Mouse (Mus musculus) neural tube, embryonic 15.5 days (tissue): Measurements from ENCODE around the gene Flt3l. TPM values are rescaled to one million over a fixed set of nuclear protein-coding genes. Genes with fewer than 3 reads are reported as not detected.

ENCODE experiments used
- ATAC-seq: fragments of 200-750 bp; cut with Nextera tagmentation; 2 replicates; pipeline ENCODE4 v1.8.0; 2017; ENCODE audit warnings: mild to moderate bottlenecking, moderate TSS enrichment, moderate library complexity; ENCODE audit not compliant: low FRiP score
- H3K27ac ChIP-seq: fragments of 300-500 bp; sonication (generic); replicated peaks from 2 replicates; pipeline ENCODE4 v1.5.1; 2015; ENCODE audit warnings: mild to moderate bottlenecking, inconsistent platforms
- H3K27me3 ChIP-seq: fragments of 300-500 bp; sonication (generic); replicated peaks from 2 replicates; pipeline ENCODE4 v1.6.1; 2015; ENCODE audit warnings: inconsistent platforms
- H3K36me3 ChIP-seq: fragments of 300-500 bp; sonication (generic); 2 replicates; pipeline ENCODE4 v1.6.1; 2015; ENCODE audit warnings: inconsistent platforms
- H3K4me1 ChIP-seq: fragments of 300-500 bp; sonication (generic); 2 replicates; pipeline ENCODE4 v1.6.1; 2015; ENCODE audit warnings: inconsistent platforms
- H3K4me2 ChIP-seq: fragments of 300-500 bp; sonication (generic); 2 replicates; pipeline ENCODE4 v1.6.1; 2015; ENCODE audit warnings: inconsistent platforms, mild to moderate bottlenecking, moderate library complexity
- H3K4me3 ChIP-seq: fragments of 300-500 bp; sonication (generic); replicated peaks from 2 replicates; pipeline ENCODE4 v1.5.1; 2015; ENCODE audit warnings: mild to moderate bottlenecking, inconsistent platforms
- H3K9ac ChIP-seq: fragments of 300-500 bp; sonication (generic); replicated peaks from 2 replicates; pipeline ENCODE4 v1.6.1; 2015; ENCODE audit warnings: mild to moderate bottlenecking, inconsistent platforms
- H3K9me3 ChIP-seq: fragments of 300-500 bp; sonication (generic); replicated peaks from 2 replicates; pipeline ENCODE4 v1.6.1; 2016; ENCODE audit warnings: inconsistent platforms
- WGBS: fragments of 180-500 bp; shearing (Covaris S2); methylation state at CpG from one replicate; pipeline ENCODE4 v1.1.7; 2015; ENCODE audit warnings: mixed read lengths; 5-methylcytosine and 5-hydroxymethylcytosine counted together
- microRNA counts: library from miRNA; unstranded; fragments of <30 nt; microRNA quantifications from one replicate; lab custom pipeline; 2016
- microRNA-seq: library from miRNA; unstranded; fragments of <30 nt; microRNA quantifications from one replicate; pipeline ENCODE4, GENCODE M21; 2017
- polyA plus RNA-seq: library from polyadenylated mRNA; unstranded; fragments of >200 nt; fragmentation: Nextera tagmentation; extraction: Ambion mirVana; gene quantifications from 2 replicates; pipeline ENCODE4 v1.2.1, GENCODE M21; 2015

The Flt3l gene
- polyA plus RNA-seq, 1 experiment from 2014 or later, result 1.8 TPM

DNA sequence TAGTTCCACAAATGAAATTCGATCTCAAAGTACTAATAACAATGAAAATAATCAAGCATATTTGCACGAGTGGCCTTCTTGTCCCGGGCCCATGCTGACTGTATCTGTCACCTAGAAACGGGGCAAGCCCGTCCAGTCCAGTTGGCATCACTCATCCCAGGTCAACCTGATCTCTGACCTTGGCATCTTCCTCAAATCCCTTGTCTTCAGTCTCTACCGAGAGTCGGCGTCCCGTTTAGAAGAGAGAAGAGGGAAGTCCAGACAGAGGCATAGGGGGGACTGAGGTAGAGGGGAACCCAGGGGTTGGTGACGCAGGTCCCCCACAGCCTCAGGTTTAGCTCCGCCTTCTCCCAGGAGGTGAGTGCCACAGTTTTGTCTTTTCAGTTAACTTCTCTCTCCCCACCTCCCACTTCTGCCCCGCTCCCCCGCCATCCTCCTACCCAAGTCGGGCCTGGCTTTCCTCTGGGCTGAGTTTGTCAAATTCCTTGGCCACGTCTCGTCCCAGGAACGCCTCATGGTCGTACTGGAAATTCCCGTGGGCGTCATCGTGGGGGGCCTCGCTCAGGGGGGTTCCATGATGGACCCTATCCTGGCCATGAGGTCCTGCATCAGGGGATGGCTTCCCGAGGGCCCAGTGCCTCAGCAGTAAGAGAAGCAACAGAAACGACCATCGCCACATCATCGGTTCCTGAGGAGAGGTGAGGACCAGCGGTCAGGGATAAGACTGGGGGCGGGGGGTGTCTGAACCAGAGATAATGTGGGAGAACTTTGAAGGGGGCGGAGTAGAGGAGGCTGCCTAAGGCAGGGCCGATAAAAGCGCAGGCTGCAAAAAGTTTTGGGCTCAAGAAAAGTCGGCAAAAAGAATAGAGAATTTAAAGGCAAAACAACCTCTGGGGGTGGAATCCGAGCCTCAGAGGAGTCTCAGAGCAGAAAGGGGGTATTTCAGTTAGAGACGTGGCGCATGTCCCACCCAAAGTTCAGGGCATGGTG is 44.9 kb downstream of the Flt3l start:
- Histone ChIP-seq H3K4me1 (peaks cover 18% of the 10 kb centered on the region), H3K4me3 (peak overlapping the region; percentile 41), H3K27me3 (no peaks in the 10 kb centered on the region), H3K9ac (peak overlapping the region; percentile 49), H3K36me3 (no peaks in the 10 kb centered on the region), H3K27ac (peak overlapping the region; percentile 18; the same call in 1 of the 2 replicates), H3K4me2 (peak overlapping the region; percentile 64), H3K9me3 (no peaks in the 10 kb centered on the region)
- ATAC-seq, result peak; percentile 62
- 19% methylated on average over 35 of the region's 35 CpGs for WGBS

DNA sequence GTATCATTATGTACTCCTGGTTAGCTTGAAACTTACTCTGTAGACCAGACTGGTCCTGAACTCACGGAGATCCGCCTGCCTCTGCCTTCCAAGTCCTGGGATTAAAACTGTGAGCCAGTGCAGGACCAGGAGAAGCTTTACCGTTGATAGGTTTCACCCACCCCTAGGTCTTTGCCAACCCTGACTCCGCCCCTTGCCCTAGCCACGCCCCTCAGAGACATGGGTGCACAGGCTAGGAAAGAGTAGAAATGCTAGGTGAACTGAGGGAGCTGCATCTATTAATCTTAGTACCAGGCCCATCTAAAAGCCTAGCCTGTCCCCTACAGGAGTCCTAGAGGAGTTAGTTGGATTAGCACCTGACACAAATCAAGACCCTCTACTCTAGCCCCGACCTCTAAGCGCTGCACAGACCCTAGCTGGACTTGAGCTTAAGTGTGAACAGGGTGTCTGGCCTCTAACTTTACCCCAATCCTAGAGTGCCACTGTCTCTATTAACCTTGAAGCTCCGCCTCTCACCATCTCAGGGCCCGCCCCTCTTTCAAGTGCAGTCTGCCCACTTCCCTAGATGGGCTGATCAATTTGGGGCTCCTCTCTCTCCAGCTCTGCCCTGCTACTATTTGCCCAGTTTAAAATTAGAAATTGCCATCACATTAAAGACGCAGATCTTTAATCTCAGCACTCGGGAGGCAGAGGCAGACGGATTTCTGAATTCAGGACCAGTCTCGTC is 45.8 kb downstream of the Flt3l start:
- Histone ChIP-seq H3K4me3 (peak overlapping the region; percentile 41; the same call in 1 of the 2 replicates), H3K9me3 (no peaks in the 10 kb centered on the region), H3K27me3 (no peaks in the 10 kb centered on the region), H3K9ac (no peak overlapping the region), H3K4me1 (peaks cover 18% of the 10 kb centered on the region), H3K36me3 (no peaks in the 10 kb centered on the region), H3K27ac (no peak overlapping the region), H3K4me2 (peak overlapping the region; percentile 64)
- no peak for ATAC-seq
- 83% methylated on average over 13 of the region's 13 CpGs for WGBS

DNA sequence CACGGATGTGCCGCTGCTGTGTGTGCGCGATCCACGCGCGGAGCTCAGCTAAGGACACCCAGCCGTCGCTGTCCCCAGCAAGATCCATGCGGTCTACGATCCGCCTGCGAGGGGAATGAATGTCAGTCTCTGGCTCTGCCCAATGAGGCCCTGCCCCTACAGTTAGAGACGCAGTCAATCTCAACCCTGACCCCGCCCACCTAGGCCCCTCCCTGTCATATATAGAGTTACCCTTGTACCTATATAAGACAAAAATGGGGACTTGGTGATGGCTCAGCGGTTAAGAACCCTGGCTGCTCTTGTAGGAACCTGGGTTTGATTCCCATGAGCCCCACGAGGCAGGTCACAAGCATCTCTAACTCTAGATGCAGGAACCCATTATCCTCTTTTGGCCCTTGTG is 47.6 kb downstream of the Flt3l start:
- ATAC-seq, result no peak
- Histone ChIP-seq H3K9ac (no peak overlapping the region), H3K27ac (no peak overlapping the region), H3K9me3 (no peaks in the 10 kb centered on the region), H3K4me3 (no peak overlapping the region), H3K36me3 (no peaks in the 10 kb centered on the region), H3K4me1 (peaks cover 18% of the 10 kb centered on the region), H3K27me3 (no peaks in the 10 kb centered on the region), H3K4me2 (no peak overlapping the region)
- WGBS, result 94% methylated on average over 17 of the region's 17 CpGs

DNA sequence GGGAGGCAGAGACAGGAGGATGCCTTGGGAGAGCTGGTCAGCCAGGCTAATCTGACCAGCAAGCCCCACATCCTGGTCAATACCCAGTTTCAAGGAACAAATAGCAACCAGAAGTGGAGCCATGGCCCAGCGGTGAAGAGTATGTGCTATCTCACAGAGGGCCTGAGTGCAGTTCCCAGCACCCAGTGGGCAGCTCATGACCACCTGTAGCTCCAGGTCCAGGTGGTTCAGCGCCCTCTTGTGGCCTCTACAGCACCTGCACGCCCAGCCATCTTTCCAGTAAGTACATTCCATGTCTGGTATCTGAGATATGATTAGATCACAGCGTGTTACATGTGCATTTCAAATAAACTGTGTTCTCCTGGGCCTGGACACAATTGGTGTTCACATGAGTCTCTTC is 50.1 kb downstream of the Flt3l start:
- H3K4me1 ChIP-seq, result peaks cover 10% of the 10 kb centered on the region
- H3K27ac ChIP-seq, result no peak overlapping the region
- whole genome bisulfite sequencing, result 83% methylated on average over 4 of the region's 4 CpGs
- ATAC-seq, result no peak
- H3K4me3 ChIP-seq, result no peak overlapping the region
- H3K9me3 ChIP-seq, result no peaks in the 10 kb centered on the region
- no peak overlapping the region for H3K9ac ChIP-seq
- no peaks in the 10 kb centered on the region for H3K36me3 ChIP-seq
- H3K27me3 ChIP-seq, result no peaks in the 10 kb centered on the region
- H3K4me2 ChIP-seq, result no peak overlapping the region

DNA sequence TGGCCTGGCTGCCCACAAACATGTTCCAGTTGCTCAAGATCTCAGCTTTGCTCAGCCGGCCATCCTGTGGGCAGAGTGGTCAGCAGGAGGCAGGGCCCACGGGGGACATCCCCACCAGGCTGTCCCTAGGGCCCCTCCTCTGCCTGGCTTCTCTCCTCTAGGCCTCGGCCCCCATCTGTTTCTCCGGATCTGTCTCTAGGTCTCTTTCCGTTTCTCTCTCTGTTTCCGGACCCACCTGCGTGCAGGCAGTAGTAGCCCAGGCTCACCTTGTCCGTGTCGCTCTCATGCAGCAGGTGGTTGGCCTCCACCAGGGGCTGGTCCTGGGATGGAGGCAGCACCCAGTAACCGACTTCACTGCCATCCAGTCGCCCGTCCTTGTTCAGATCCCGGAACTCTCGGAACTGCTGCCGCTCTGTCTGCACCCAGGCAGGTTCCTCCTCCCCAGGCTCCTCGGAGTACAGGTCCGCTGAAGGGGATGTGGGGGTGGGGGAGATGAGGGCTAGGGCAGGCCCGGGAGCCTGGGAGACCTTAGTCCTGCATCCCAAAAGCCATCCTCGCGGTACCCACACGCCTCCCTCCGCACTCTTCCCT is 52.8 kb downstream of the Flt3l start:
- Histone ChIP-seq H3K4me3 (no peak overlapping the region), H3K36me3 (no peaks in the 10 kb centered on the region), H3K9me3 (no peaks in the 10 kb centered on the region), H3K27me3 (no peaks in the 10 kb centered on the region), H3K4me1 (peaks cover 14% of the 10 kb centered on the region), H3K4me2 (no peak overlapping the region), H3K9ac (no peak overlapping the region), H3K27ac (no peak overlapping the region)
- 87% methylated on average over 22 of the region's 22 CpGs for WGBS
- no peak for ATAC-seq

DNA sequence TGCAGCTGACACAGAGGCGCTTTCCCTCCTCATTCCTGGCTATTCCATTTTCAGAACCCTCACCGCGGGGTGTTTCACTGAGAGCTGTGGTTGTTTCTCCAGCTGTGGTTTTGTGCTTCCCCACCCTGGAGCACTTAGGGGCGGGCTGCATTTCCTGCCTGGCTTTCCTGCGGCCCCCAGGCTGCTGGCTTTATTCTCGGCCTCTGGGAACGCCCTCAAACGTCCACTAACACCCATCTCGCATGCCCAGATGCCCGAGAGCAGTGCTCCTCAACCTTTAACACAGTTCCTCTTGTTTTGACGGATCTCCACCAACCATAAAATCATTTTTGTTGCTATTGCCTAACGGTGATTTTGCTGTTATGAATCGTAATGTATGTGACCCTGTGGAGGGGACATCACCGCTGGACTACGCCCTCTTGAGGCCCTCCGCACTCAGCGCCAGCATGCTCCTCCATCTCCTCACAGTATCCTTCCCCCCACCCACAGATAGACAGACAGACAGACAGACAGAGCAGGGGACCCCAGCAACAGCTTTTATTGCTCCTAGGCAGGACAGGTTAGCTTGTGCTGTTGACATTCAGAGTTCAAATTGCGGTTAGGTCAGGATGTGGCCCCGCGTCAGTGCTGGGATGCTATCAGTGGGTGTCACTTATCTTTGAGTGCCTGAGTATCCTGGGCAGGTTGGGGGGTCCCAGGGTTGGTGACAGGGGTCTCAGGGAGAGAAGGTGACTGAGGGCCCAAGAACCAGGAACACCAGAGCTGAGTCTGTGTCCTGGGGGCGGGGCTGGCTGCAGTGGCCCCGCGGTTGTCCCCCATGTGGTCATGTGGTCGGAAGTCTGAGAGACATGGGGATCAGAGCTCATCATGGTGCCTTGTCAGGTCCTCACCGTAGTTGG is 53.6 kb downstream of the Flt3l start:
- peak overlapping the region; percentile 10; the same call in 1 of the 2 replicates for H3K9ac ChIP-seq
- ATAC-seq, result no peak
- 58% methylated on average over 25 of the region's 25 CpGs for WGBS
- H3K4me3 ChIP-seq, result no peak overlapping the region
- H3K9me3 ChIP-seq, result no peaks in the 10 kb centered on the region
- no peaks in the 10 kb centered on the region for H3K36me3 ChIP-seq
- no peaks in the 10 kb centered on the region for H3K27me3 ChIP-seq
- H3K27ac ChIP-seq, result peak overlapping the region; percentile 70
- H3K4me2 ChIP-seq, result no peak overlapping the region
- H3K4me1 ChIP-seq, result peaks cover 14% of the 10 kb centered on the region

DNA sequence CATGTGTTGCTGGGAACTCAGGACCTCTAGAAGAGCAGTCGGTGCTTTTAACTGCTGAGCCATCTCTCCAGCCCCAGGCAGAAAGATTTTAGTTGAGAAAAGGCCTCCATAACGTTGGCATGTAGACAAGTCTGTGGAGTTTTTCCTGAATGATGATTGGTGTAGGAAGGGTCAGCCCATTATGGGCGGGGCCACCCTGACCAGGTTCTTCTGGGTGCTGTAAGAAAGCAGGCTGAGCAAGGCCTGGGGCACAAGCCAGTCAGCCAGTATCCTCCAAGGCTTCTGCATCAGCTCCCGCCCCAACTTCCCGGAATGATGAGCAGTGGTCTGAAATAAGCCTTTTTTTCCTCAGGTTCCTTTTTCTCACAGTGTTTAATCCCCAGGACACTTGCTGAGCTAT is 55.2 kb downstream of the Flt3l start:
- H3K36me3 ChIP-seq, result peaks cover 12% of the 10 kb centered on the region
- no peaks in the 10 kb centered on the region for H3K27me3 ChIP-seq
- WGBS, result 55% methylated on average over 5 of the region's 5 CpGs
- no peak overlapping the region for H3K4me2 ChIP-seq
- no peaks in the 10 kb centered on the region for H3K9me3 ChIP-seq
- no peak for ATAC-seq
- H3K9ac ChIP-seq, result no peak overlapping the region
- H3K4me1 ChIP-seq, result peaks cover 14% of the 10 kb centered on the region
- no peak overlapping the region for H3K27ac ChIP-seq
- H3K4me3 ChIP-seq, result no peak overlapping the region

DNA sequence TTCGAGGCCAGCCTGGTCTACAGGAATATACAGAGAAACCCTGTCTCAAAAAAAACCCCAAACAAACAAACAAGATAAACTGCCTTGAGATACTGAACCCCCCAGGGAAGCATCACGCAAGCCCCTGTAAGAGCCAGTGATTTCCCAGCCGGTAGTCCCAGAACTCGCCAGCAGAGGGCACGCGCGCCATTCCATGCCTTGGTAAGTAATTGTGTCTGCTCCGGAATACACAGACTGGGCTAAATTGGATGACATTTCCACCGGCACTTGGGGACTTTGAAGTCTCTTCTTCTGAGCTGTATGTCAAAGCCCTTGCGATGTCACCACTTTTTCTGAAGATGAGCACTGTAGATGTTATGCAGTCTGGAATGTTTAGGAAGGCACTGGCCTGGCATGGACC is 56.4 kb downstream of the Flt3l start:
- H3K4me2 ChIP-seq, result no peak overlapping the region; the same call in 1 of the 2 replicates
- H3K36me3 ChIP-seq, result peaks cover 15% of the 10 kb centered on the region
- H3K4me3 ChIP-seq, result no peak overlapping the region
- 1% methylated on average over 10 of the region's 10 CpGs for WGBS
- H3K9ac ChIP-seq, result no peak overlapping the region
- H3K27me3 ChIP-seq, result no peaks in the 10 kb centered on the region
- ATAC-seq, result peak; percentile 74
- peaks cover 14% of the 10 kb centered on the region for H3K4me1 ChIP-seq
- H3K27ac ChIP-seq, result no peak overlapping the region
- no peaks in the 10 kb centered on the region for H3K9me3 ChIP-seq

MicroRNAs within 50 kb of the gene (microRNA counts, 519-probe panel; counts per million panel counts)
- microRNA mmu-miR-150 (lab: Ali Mortazavi, UCI), result 2,961 counts per million, percentile 71 among the panel's probes with 10 or more counts

Small RNA genes within 50 kb of the gene (microRNA-seq; reads per million reads assigned to microRNA genes)
- gene Mir150 (69.6 reads per million, percentile 47 among the genes with 10 or more reads in this experiment), gene Mir5121 (6.4 reads per million, percentile 22 among the genes with 10 or more reads in this experiment), gene Mir7055 (not detected)

Other genes with a start within 250 kb of the Flt3l start
- gene Med25, start 243.7 kb downstream of the Flt3l start, polyA plus RNA-seq, result 136 and 141 TPM in 2 replicates
- gene Fuz, start 240.4 kb downstream of the Flt3l start, polyA plus RNA-seq, result 15.1 and 15.8 TPM in 2 replicates
- gene Ap2a1, start 206.9 kb downstream of the Flt3l start, polyA plus RNA-seq, result 122 and 126 TPM in 2 replicates
- gene Tsks, start 193.2 kb downstream of the Flt3l start, polyA plus RNA-seq, result 0.14 and 0.24 TPM in 2 replicates
- gene Cpt1c, start 161.6 kb downstream of the Flt3l start, polyA plus RNA-seq, result 55.5 and 59.0 TPM in 2 replicates
- 605 and 615 TPM in 2 replicates for gene Prmt1, start 149.9 kb downstream of the Flt3l start, polyA plus RNA-seq
- 56.8 and 70.2 TPM in 2 replicates for gene Irf3, start 138.8 kb downstream of the Flt3l start, polyA plus RNA-seq
- gene Bcl2l12, start 137.7 kb downstream of the Flt3l start, polyA plus RNA-seq, result 9.8 and 19.8 TPM in 2 replicates
- 43.3 and 46.1 TPM in 2 replicates for gene Scaf1, start 120.1 kb downstream of the Flt3l start, polyA plus RNA-seq
- gene Rras, start 118.5 kb downstream of the Flt3l start, polyA plus RNA-seq, result 14.2 and 24.2 TPM in 2 replicates
- gene Prr12, start 83.6 kb downstream of the Flt3l start, polyA plus RNA-seq, result 11.4 and 12.3 TPM in 2 replicates
- gene Nosip, start 74.0 kb downstream of the Flt3l start, polyA plus RNA-seq, result 65.8 and 66.5 TPM in 2 replicates
- 16.5 and 18.1 TPM in 2 replicates for gene Prrg2, start 73.8 kb downstream of the Flt3l start, polyA plus RNA-seq
- 112 and 118 TPM in 2 replicates for gene Rcn3, start 44.2 kb downstream of the Flt3l start, polyA plus RNA-seq
- 33.8 and 42.7 TPM in 2 replicates for gene Fcgrt, start 32.6 kb downstream of the Flt3l start, polyA plus RNA-seq
- 759 and 947 TPM in 2 replicates for gene Rps11, start 12.0 kb downstream of the Flt3l start, polyA plus RNA-seq
- gene Rpl13a, start 7.7 kb downstream of the Flt3l start, polyA plus RNA-seq, result 649 and 787 TPM in 2 replicates
- gene Gm45713, start 201 bp downstream of the Flt3l start, polyA plus RNA-seq, result 0.12 and 0.24 TPM in 2 replicates
- gene Pih1d1, start 17.9 kb upstream of the Flt3l start, polyA plus RNA-seq, result 81.7 and 82.9 TPM in 2 replicates
- 19.5 and 26.8 TPM in 2 replicates for gene Aldh16a1, start 18.2 kb upstream of the Flt3l start, polyA plus RNA-seq
- 0.37 and 0.55 TPM in 2 replicates for gene Slc17a7, start 27.5 kb upstream of the Flt3l start, polyA plus RNA-seq
- not detected in 2 replicates for gene Gfy, start 43.1 kb upstream of the Flt3l start, polyA plus RNA-seq
- gene Pth2, start 44.6 kb upstream of the Flt3l start, polyA plus RNA-seq, result not detected in 2 replicates
- gene Ccdc155, start 68.5 kb upstream of the Flt3l start, polyA plus RNA-seq, result 0.36 and 0.60 TPM in 2 replicates
- 15.6 and 17.7 TPM in 2 replicates for gene Dkkl1, start 75.7 kb upstream of the Flt3l start, polyA plus RNA-seq
- 28.9 and 44.5 TPM in 2 replicates for gene Tead2, start 79.3 kb upstream of the Flt3l start, polyA plus RNA-seq
- 1.7 and 12.4 TPM in 2 replicates for gene Cd37, start 102.7 kb upstream of the Flt3l start, polyA plus RNA-seq
- 0.67 and 0.78 TPM in 2 replicates for gene Slc6a16, start 104.7 kb upstream of the Flt3l start, polyA plus RNA-seq
- gene Slc6a21, start 141.1 kb upstream of the Flt3l start, polyA plus RNA-seq, result not detected in 2 replicates
- 9.4 and 12.0 TPM in 2 replicates for gene Trpm4, start 197.3 kb upstream of the Flt3l start, polyA plus RNA-seq
- 0.75 and 0.79 TPM in 2 replicates for gene Hrc, start 198.9 kb upstream of the Flt3l start, polyA plus RNA-seq
- 27.3 and 29.5 TPM in 2 replicates for gene Ppfia3, start 230.6 kb upstream of the Flt3l start, polyA plus RNA-seq
- 48.2 and 58.3 TPM in 2 replicates for gene Lin7b, start 234.2 kb upstream of the Flt3l start, polyA plus RNA-seq